Mouse (Mus musculus): Measurements from ENCODE around the gene Trib2.
A peak's percentile ranks its signal among the peaks of the same experiment; 100 is the strongest.

Trib2 gene

DNA sequence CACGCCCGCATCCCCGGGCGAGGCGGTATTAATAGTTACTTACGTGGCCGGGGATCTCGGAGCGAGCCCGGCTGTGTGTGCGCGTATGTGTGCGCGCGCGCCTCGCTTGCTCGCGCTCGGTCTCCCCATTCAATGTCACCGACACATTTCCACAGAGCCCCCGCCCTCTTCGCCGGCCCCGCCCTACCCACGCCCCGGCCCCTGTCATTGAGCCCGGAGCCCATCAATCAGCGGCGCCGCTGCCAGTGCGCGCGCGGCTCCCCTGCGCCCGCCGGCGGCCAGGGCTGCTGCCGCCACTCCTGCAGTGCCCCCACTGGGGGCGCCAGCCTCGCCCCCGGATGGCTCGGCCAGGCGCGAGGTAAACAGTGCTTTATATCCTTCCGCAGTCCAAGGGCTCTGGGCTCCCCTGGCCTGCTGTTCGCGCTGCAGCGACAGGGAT lies at the start of gene Trib2:
Gene Trib2, minus strand, starts transcription at position 183 of the 439 bp plus-strand sequence.
- peak; percentile 62 to 82 for DNase-seq (ENCODE audit: low spot score in 2 of 2)

DNA sequence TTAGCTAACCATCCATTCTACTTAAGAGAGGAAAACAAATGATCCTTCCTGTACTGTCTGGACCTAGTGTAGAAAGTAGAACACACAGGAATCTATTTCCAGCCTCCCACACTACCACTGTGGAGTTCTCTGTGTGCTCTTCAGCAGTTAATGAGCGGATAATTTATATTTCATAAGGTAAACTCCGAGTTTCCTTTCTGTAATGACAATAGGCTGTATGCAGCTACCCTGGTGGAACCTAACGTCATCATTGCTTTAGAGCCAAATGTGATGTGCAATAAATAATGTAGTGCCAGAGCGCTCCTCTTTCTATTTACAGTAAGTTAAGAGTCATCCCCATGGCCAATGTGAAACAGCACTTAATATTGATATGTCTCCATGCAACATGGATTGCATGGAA lies 41.3 kb upstream of the Trib2 start:
- DNase-seq (ENCODE audit: low spot score in 2 of 2): no peak

DNA sequence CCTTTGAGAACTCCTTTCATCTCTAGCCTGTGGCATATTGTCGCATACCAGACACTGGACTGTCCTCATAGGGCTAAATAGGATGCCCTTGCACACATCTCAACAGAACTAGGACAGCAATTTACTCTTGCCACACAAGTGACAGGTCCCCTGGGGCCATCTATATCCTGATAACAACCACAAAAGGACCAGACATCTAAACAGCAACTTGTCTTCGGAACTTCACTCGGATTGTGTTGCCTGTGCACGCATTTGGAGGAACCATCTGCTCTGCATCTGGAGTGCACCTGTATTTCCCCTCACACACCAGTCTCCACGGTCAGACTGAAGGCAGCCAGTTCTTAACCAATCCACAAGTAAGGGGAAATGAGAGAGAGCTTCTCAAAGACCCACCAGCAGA lies 39.2 kb upstream of the Trib2 start:
- DNase-seq (ENCODE audit: low spot score in 2 of 2): no peak

DNA sequence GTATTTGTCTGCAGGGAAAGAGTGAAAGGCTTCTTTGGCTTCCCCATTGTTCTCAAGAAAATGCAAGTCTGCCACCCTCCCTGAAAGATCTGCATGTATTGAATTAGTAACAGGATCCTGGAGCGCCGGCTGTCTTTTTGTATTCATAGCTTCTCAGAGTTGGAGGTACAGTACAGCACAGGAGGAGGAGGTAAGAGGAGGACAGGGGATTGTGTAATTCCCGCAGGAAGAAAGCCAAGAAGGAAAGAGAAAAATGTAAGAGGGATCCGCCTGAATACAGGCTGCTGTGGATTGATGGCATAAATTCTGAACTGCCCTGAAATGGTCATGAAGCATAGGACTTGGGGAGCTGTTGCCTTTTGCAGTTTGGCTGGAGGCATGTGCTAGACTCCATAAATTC lies 36.1 kb upstream of the Trib2 start:
- DNase-seq (ENCODE audit: low spot score in 2 of 2): peak in 1 of 2 experiments; percentile 19

DNA sequence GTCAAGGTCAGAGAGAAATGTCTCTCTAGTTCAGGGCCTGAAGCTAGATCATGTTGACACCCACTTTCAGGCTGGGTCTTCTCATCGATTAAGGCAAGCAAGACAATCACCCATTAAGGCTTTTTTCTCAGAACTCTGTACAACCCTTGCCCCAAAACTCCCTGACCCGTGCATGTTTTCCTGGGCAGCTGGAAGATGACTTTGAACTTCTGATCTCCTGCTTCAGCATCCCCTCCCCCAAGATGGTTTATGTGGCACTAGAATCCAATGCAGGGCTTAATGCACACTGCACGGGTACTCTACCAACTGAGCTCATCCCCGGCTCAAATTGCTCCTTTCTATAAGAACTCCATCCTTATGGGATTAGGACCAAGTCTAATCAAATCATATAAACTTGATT lies 35.3 kb upstream of the Trib2 start:
- no peak for DNase-seq (ENCODE audit: low spot score in 2 of 2)

DNA sequence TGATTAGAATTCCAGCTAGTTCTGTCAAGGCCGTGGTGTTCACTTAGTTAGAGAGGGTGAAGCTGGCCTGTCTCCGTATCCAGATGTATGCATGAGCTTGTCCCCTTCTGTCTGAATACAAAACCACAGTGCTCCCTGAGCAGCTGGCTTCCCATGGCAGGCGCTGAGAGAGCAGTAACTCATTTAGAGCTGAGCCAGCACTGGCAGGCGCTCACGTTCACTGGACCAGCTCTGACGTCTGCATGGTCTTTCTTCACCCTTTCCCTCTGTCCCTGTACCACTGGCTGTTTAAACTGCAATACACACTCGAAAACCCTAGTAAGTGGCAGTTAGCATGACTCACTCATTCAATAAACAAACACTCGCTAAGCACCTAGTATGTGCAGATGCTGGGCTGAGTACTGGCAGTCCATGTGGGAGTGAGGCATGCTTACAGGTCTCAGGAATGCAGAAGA lies 33.7 kb upstream of the Trib2 start:
- peak in 1 of 2 experiments; percentile 59 for DNase-seq (ENCODE audit: low spot score in 2 of 2)

DNA sequence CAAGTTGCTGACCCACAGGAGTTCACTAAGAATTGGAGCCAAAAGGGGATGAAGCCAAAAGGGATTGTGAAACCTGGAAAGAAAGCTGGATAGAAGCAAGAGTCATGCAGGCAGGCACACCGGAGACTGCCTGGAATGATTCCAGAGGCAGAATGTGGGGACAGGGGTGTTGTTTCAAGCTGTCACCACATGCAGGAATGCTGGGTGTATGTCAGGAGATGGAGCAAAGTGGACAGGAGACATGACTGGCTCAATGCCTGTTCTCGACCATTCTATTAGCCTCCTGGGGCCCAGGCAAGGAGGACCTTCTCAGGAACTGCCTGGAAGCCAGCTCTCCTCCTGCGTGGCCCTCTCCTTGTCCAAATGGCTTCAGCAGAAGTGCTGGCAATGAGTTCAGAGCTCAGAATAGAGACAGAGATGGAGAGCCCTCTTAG lies 33.2 kb upstream of the Trib2 start:
- peak; percentile 32 to 72 for DNase-seq (ENCODE audit: low spot score in 2 of 2)

DNA sequence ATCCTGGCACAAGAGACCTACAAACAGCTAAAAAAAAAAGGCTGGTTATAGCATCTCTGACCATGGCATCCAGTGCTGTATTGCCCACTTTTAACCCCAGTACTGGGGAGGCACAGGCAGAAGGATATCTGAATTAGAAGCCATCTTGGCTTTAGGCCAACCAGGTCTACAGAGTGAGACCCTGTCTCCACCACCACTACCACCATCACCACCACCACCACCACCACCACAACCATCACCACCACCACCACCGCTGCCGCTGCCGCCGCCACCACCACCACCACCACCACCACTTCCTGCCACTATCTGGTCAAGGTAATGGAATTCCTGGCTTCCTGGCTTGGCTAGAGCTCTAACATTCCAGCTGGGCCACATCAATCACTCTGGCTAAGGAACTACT lies 31.7 kb upstream of the Trib2 start:
- no peak for DNase-seq (ENCODE audit: low spot score in 2 of 2)

DNA sequence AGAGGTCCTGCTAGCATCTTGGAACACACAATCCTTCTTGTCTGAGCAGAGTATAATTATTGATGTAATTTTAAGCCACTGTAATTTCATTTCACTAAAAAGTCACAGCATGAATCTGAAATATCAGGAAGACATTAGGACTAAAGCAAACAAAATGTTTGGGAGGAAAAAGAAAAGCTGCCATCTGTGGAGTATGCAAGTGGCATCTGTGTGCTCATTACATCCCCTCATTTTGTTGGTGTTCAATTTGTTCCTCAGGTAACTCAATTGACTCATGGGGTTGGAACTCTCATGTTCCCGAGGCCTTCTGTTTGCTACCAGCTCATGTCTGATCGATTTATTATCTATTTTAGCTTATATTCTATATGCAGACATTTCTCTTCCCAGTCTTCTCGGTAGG lies 28.0 kb upstream of the Trib2 start:
- no peak for DNase-seq (ENCODE audit: low spot score in 2 of 2)

DNA sequence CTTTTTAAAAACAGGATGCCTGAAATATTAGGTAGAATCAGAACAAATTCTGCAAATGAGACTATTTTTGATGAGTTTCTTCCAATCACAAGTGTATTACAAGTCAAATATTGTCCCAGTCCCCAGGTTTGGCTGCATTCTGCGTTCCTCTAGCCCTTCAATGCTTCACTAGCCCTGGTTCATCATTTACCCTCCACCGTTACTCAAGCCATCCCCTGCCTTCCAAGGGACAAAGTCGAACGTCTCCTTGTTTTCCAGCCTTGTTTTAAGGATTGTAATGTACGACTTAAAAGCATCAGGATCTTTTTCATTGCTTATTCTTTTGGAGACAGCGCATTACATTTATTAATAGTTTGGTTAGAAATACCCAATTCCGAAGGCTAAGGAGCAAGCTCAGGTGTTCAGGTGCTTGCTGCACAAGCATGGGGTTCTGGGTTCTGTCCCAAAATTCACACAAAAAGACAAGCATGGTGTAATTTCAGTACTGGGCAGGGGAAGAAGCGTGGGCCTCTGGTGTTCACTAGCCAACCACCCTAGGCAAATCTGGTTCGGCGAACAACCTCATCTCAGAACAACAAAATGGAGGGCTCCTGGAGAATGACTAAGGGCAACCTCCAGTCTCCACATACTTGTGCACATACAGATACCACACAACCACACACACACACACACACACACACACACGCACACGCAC lies 24.3 kb upstream of the Trib2 start:
- no peak for DNase-seq (ENCODE audit: low spot score in 2 of 2)

DNA sequence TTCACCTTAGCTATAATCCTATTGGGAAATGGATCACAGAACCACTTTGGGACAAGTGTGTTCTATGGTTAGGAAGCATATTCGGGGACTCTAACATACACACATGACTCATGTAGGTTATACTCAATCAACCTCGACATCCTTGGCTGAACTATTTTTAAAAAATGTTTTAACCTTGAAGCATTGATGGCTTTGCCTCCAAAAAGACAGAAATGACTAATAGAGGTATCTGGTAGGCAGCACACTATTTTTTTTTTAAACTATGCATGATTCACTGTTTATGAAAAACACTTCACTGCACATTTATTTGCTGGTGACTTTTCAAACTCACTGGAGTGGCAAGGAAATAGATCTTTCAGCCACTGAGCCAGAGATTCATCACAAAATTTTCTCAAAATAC lies 21.5 kb upstream of the Trib2 start:
- no peak for DNase-seq (ENCODE audit: low spot score in 2 of 2)

DNA sequence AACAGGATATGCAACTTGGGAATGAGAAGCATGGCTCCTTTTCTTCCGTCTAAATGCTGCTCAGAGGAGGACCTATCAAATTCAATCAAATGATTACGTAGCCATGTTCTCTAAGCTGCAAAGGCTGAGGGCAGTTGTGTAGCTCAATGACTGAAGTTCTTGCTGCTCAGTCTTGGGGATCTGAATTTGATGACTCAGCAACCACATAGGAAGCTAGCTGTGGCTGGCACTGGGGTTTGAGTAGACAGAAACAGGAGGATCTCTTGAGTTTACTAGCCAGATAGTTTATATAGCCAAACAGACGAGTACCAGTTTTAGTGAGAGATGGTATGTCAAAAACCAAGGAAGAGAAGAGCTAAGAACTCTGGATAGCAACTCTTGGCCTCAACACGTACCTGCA lies 20.8 kb upstream of the Trib2 start:
- no peak for DNase-seq (ENCODE audit: low spot score in 2 of 2)

DNA sequence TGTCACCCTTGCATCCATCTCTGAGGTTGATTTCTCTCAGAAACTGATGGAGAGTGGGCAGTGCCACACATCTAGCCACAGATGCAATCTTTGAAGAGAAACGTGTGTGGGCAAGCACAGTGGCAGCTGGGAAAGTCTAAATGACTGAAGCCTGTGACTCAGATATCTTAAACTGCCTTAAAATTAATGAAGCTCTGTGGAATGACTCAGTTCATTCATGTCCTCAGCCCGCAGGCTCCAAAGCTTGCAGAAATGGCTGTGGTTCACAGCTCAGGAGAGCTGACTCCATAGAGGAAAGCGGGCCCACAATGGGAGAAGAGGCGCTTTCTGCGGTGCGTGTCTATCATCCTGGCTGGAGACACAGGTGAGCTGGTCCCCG lies 15.9 kb upstream of the Trib2 start:
- DNase-seq (ENCODE audit: low spot score in 2 of 2): peak; percentile 35 to 46

DNA sequence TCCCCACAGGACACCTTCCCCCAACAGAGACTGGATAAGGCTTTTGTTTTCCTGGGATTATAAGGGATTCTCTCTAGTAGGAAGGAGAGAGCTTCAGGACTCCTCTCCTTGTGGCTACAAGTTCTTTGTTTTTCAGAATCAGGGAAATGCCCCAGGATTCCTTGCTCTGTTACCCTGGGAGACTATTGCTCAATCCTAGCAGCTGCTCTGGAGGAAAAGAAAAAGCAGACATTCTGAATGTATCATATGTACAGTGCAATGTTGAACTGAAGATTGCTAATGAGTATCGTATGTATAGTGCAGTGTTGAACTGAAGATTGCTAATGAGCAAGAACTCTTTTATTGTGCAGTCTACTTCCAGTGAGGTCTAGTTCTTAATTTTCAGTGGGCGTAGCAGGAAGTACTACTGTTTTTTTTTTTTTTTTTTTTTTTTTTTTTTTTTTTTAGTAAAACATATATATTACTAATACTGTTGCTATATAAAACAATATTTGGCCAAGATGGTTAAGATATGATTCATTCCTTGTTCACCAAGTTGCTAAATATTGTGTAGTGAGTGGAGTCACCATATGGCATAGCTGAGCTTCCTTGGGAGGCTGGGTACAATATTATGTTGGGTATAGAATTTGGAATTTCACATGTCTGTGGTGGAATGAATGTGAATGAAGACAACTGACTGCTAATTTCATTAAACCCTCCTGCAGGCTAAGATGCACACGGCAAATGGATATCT lies 15.4 kb upstream of the Trib2 start:
- no peak for DNase-seq (ENCODE audit: low spot score in 2 of 2)

DNA sequence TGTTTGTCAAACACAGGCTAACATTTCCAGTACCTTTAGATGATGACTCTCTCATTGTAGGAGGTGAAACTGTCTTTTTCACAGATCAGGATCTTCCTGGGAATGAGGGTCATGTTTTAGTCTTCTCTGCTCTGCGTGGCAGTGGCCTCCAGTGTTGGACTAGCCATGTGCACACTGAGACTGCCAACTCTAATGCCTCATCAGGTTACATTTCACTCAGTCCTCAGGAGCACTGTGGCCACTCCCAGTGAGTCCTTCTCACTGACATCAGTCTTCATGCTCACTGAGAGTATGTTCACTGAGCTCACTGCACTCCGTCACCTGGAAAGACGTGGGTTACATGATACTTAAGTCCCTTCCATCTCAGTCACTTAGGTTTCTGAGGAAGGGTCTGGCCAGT lies 14.0 kb upstream of the Trib2 start:
- DNase-seq (ENCODE audit: low spot score in 2 of 2): no peak

DNA sequence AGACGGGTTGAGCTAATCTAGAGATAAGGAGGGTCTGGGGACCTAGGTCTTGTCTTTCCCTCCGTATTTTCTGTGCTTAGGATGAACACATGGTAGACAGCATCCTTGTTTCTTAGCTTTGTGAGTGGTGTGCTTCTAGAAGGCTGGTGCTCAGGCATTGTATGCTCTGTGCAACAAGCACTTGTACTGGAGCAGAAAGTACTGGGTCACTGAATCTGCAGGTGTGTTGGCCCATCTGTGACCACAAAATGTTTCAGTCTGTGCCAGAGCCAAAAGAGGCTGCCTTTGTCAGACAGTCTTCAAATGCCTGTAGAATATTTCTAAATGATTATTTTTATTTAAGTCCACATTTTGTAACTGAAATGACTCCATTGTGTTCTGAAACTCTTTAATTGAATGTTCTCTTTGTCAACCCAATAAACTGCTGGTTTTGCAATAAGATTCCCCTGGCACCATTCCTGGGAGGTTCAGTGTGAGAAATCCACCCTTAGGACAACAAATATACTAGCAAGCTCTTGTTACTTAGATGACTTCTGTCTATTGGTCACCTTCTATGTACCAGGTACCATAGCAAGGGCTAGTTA lies 12.2 kb upstream of the Trib2 start:
- DNase-seq (ENCODE audit: low spot score in 2 of 2): no peak

DNA sequence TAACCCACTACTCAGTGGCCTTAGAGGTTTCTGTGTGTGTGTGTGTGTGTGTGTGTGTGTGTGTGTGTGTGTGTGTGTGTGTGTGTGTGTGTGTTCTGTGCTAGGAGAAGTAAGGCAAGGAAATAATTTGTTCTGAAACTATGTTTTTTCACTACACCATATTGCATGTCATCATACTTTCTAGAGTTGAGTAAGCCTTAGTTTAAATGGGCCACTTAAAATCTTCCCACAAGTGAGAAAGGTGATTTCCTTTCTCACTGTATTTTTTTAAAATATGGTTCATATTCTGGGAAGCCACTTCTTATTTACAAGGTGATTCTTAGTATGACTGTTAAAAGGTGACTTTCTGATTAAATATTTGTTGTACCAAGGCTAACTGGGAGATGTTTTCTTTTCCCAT lies 4.3 kb upstream of the Trib2 start:
- DNase-seq (ENCODE audit: low spot score in 2 of 2): no peak

DNA sequence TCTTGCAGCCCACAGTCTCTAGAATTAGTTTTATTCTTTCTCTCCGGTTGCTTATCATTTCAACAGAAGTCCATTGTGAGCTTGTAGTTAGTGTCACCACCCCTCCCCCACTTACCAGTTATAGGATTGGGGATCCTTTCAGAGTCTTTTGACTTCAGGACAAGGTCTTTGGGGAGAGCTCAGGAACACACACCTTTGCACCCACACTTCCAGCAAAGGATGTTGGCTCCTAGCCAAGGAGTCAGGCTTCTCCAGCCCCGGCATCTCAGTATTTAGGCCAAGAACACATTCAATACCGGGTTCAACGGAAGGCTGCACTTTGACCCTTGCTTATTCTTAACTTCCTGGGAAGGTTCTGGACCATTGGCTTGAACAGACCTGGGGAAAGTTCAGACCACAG lies 643 bp upstream of the Trib2 start:
- no peak for DNase-seq (ENCODE audit: low spot score in 2 of 2)

DNA sequence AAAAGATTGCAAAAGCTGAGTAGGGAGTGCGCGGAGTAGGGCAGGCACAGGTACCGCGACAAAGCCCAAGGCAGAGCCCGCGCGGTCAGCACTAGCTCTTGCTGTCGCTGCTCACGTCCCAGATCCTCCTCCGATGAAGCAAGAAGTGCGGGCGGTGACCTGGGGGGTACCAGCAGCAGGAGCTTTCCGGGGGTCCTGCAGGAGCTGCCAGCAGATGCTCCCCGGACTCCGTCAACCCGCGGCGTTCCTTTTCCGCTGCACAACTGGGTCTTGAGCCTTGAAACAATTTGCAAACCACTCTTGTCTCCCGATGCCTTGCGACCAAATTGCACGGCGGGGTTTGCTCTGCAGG lies 492 bp downstream of the Trib2 start:
- peak in 1 of 2 experiments; percentile 38 for DNase-seq (ENCODE audit: low spot score in 2 of 2)

DNA sequence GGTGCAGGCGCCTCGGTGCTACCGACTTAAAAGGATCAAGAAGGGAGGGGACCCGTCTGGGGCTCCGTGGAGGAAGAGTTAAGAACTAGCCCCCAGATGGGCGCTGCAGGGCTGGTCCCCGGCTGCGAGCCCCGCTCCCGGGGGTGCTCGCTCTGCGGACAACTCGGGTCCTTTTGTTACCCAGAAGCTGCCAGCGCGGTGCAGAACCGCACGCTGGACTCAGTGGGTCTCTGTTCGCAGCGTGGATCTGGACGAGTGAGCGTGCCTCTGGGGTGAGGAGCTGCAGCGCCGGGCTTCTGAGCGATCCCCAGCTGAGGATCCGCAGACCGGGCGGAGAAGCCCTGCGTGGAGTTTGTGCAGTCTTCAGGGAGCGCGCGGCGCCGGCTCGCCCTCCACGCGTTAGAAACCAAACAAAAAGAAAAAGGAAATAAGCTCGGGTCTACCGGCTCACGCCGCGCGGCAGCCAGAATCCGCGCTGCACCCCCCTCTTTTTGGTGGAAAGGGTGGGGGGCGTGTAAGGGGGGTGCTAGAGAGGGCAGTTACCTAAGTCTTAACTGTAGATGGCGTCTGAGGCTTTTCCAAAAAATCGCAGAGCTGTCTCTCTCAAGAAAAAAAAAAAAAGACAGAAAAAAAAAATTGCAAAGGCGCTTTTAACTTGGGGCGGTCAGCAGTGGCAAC lies 1.0 kb downstream of the Trib2 start:
- peak; percentile 46 for DNase-seq (ENCODE audit: low spot score in 2 of 2)

DNA sequence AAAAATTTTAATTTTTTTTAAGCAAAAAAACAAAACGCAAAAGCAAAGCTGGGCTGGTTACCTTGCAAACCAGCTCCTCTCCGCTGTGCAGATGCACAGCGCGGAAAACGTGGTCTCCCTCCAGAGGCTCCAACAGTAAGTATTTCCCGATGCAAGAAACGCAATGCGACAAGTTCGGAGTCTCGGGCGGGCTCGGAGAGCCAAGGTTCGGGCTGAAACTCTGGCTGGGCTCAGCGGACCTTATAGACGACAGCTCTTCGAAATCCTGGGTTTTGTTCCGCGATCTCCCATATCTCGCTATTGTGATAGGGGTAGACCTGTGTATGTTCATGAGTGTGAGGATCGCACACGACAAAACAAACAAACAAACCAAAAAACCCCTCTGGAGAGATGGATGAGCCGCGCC lies 1.5 kb downstream of the Trib2 start:
- DNase-seq (ENCODE audit: low spot score in 2 of 2): peak in 1 of 2 experiments; percentile 31
